13 mouse cellular contexts compared by ENCODE assay signal in genomic region chr3:28401335-28401734, GRCm38 (mm10).
DNase-seq lines count a peak whose midpoint lies in the region; ATAC-seq and TF ChIP-seq lines count a peak whose summit lies in the region.
"Had no signal": no experiment of that assay in that cellular context is flagged by ENCODE, and none has a peak within 500 bp of the region (broad histone marks: within the 10 kb centered on the region; RNA-seq: fewer than 3 reads in every experiment).

No protein-coding gene starts in this region.

- no peaks in the 10 kb centered on the region for H3K36me3 ChIP-seq in heart, embryonic 11.5 days (ENCODE audit: control insufficient read depth, insufficient read depth, low read length)
- H3K36me3 ChIP-seq: limb, embryonic 13.5 days had no signal

- TF ChIP-seq POLR2A in brain, embryonic 14.5 days (IDR thresholded peaks at IDR 0.05; ENCODE audit: borderline replicate concordance, extremely low read depth, insufficient read depth, insufficient read length, poor library complexity, severe bottlenecking), result no peak

- intact Hi-C loops in heart, postnatal 14 days (cut with DNase I), result no loop called here

- H3K9ac ChIP-seq in heart, embryonic 11.5 days (ENCODE audit: low read depth, low read length), result no peak overlapping the region
- H3K9ac ChIP-seq: limb, embryonic 13.5 days had no signal

- no peaks in the 10 kb centered on the region for H3K9me3 ChIP-seq in heart, embryonic 11.5 days (replicated peaks; ENCODE audit: control insufficient read depth, low read length)
- H3K9me3 ChIP-seq: limb, embryonic 13.5 days had no signal

- no peak overlapping the region for H3K4me3 ChIP-seq in heart, embryonic 11.5 days (ENCODE audit: low read depth, low read length)
- H3K4me3 ChIP-seq: limb, embryonic 13.5 days had no signal

- 64% methylated on average over 9 of the region's 9 CpGs for WGBS in heart, embryonic 11.5 days (ENCODE audit: insufficient replicate concordance)

- H3K27me3 ChIP-seq in heart, embryonic 11.5 days (ENCODE audit: control insufficient read depth, insufficient read depth, low read length), result no peaks in the 10 kb centered on the region
- H3K27me3 ChIP-seq: limb, embryonic 13.5 days had no signal

- no peak overlapping the region for H3K4me2 ChIP-seq in heart, embryonic 11.5 days
- H3K4me2 ChIP-seq: limb, embryonic 13.5 days had no signal

- no peak for ATAC-seq in heart, embryonic 11.5 days (replicated peaks; ENCODE audit: insufficient number of reproducible peaks, low FRiP score, low TSS enrichment)
- ATAC-seq in megakaryocyte, adult 5-6 weeks (ENCODE audit: poor library complexity, severe bottlenecking), result no peak

- H3K27ac ChIP-seq in heart, embryonic 11.5 days (ENCODE audit: low read depth, low read length), result no peak overlapping the region
- H3K27ac ChIP-seq: limb, embryonic 13.5 days; stomach, postnatal 0 days had no signal

- no peaks in the 10 kb centered on the region; the same call in 1 of the 2 replicates for H3K4me1 ChIP-seq in heart, embryonic 11.5 days (ENCODE audit: control insufficient read depth, insufficient read depth, low read length)
- H3K4me1 ChIP-seq: limb, embryonic 13.5 days had no signal

- TF ChIP-seq CTCF in brain, embryonic 14.5 days (IDR thresholded peaks at IDR 0.05; ENCODE audit: borderline replicate concordance, extremely low read depth, insufficient read depth, insufficient read length), result no peak

- peak; percentile 60 to 72 for DNase-seq in heart, adult 18-20 months
- DNase-seq in ES-CJ7 (ENCODE audit: low read depth, low spot score), result peak; percentile 41
- DNase-seq in brain, embryonic 14.5 days (ENCODE audit: low read depth), result peak; percentile 25
- DNase-seq in heart, postnatal 14 days, result peak; percentile 39 to 45
- no peak for DNase-seq in yolk sac, embryonic 10.5 days (ENCODE audit: low spot score)
- no peak for DNase-seq in layer of hippocampus, adult 8-10 months (ENCODE audit: low spot score in 2 of 2)
- DNase-seq: cerebellum, adult 11-12 months; kidney, adult 2 months; lung, postnatal 4 days had no signal

Comparison
In these comparisons a context has a peak if more than half of its experiments do, and no peak if none do; other contexts are left out.
1. DNase-seq: peak in heart, adult 18-20 months (2 of 2), ES-CJ7 (single experiment), brain, embryonic 14.5 days (single experiment) and heart, postnatal 14 days (2 of 2); none in yolk sac, embryonic 10.5 days (single experiment) and layer of hippocampus, adult 8-10 months (0 of 2).